Mouse (Mus musculus) frontal cortex, postnatal 10 days (tissue): Measurements from ENCODE around the gene Atp13a1.
A peak's percentile ranks its signal among the peaks of the same experiment; 100 is the strongest.

Experiments
- DNase-seq, 2 experiments: peaks; one replicate each; pipeline ENCODE4 v3.0.0; 2022; ENCODE audit warnings: low spot score in 2 of 2, mixed read lengths in 1 of 2

Atp13a1 gene

DNA sequence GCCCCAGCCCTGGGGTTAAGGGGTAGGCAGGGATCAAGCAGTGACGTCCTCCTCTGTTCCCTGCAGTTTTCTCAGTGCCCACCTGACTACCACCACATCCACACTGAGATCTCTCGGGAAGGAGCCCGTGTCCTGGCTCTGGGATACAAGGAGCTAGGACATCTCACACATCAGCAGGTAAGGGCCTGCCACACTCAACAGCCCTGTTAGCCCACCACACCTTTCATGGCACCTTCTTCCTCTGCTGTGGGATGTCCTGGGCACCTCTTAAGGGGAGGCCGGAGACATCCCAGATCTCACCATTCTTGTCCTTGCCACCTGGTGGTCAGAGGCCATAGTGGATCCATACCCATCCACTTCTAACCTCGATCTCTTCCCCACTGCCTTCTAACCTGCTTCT, 9.0 kb downstream of the Atp13a1 start:
- peak; percentile 3 for DNase-seq

DNA sequence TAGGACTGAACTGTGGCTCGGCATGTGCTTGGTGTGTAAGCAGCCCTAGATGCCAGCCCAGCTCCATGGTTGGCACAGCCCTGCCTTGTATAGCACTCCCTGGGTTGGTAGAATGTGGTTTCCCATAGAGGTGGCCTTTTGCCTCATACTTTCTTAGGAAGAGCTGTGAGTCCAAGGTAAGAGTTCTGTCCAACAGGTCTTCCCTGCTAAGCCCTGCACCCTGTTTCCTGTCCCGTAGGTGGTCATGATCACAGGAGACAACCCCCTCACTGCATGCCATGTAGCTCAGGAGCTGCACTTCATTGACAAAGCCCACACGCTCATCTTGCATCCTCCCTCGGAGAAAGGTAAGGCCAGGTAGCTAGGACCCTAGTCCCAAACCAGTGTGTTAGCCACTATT, 10.8 kb downstream of the Atp13a1 start:
- peak in 1 of 2 experiments; percentile 2 for DNase-seq

DNA sequence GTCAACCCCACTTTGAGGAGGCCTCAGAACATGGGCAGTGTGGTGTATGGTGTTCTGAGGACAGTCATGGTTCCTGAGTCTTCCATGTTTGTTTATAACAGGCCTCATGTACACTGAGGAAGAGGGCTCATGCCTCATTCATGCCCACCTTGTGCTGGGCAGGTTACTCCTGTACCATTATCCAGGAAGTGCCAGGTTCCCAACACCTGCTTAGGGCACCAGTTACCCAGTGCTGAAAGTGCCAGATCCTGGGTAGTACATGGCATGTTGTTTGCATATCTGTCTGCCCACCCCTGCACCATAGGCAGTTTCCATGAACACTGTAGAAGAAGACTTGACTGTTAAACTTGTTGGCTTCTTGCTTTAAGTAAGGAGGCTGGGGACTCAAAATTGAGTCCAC, 11.3 kb downstream of the Atp13a1 start:
- DNase-seq: peak in 1 of 2 experiments; percentile 2

DNA sequence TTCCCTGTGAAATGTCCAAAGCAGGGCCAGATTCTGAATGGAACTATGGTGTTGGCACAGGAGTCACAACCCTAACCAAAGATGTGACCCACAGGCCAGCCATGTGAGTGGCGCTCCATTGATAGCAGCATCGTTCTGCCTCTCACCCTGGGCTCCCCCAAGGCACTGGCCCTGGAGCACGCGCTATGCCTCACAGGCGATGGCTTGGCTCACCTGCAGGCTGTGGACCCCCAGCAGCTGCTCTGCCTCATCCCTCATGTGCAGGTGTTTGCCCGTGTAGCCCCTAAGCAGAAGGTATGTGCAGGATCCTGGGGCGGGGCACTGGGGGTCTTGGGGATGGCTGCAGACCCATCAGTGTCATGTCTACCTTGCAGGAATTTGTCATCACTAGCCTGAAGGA, 12.4 kb downstream of the Atp13a1 start:
- peak in 1 of 2 experiments; percentile 4 for DNase-seq

DNA sequence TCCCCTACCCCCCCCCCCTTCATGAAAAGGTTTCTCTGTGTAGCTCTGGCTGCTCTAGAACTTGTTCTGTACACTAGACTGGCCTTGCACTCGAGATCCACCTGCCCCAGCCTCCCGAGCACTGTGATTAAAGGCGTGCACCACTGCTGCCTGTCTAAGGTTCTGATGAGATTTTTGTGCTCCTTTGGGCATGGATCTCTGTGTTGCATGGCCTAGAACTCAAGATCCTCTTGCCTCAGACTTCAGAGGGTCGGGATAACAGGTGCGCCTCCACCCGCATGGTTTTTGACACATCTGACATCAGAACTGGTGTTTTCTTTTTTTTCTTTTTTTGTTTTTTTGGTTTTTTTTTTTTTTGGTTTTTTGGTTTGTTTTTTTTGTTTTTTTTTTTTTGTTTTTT, 13.6 kb downstream of the Atp13a1 start:
- DNase-seq: peak in 1 of 2 experiments; percentile 2

DNA sequence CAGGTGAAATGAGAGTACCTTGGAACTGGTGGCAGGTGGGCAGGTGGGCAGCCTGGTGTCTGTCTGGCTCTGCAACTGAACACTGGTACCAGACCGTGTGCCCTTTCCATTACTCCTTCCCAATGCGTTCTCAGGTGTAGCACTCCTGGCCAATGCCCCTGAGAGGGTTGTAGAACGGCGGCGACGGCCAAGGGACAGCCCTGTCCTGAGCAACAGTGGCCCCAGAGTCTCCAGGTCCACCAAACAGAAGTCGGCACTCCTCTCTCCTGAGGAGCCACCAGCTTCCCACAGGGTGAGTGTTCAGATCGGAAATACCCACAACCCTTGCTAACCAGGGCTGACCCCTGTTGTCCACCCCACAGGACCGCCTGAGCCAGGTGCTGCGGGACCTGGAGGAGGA, 14.1 kb downstream of the Atp13a1 start:
- DNase-seq: no peak

DNA sequence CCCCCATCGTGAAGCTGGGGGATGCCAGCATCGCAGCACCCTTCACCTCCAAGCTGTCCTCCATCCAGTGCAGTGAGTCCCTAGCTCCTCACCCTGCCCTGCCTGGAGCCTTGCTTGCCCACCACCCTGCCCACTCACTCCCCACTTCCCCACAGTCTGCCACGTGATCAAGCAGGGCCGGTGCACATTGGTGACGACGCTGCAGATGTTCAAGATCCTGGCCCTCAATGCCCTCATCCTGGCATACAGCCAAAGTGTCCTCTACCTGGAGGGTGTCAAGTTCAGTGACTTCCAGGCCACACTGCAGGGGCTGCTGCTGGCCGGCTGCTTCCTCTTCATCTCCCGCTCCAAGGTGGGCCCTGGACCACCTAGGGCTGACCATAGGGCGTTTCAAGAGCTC, 14.5 kb downstream of the Atp13a1 start:
- no peak for DNase-seq

DNA sequence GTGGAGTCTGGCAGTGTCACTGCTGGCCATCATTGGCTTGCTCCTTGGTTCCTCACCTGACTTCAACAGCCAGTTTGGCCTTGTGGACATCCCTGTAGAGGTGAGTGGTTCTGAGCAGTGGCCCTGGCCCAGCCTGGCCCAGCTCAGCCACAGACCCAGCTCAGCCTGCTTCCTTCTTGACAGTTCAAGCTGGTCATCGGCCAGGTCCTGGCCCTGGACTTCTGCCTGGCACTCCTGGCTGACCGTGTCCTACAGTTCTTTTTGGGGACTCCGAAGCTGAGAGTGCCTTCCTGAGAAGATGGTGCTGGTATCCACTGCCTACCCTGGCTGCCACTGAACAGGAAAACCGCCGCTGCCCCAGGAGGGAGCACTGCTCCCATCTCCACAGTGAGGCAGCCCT, 16.3 kb downstream of the Atp13a1 start:
- DNase-seq: no peak

DNA sequence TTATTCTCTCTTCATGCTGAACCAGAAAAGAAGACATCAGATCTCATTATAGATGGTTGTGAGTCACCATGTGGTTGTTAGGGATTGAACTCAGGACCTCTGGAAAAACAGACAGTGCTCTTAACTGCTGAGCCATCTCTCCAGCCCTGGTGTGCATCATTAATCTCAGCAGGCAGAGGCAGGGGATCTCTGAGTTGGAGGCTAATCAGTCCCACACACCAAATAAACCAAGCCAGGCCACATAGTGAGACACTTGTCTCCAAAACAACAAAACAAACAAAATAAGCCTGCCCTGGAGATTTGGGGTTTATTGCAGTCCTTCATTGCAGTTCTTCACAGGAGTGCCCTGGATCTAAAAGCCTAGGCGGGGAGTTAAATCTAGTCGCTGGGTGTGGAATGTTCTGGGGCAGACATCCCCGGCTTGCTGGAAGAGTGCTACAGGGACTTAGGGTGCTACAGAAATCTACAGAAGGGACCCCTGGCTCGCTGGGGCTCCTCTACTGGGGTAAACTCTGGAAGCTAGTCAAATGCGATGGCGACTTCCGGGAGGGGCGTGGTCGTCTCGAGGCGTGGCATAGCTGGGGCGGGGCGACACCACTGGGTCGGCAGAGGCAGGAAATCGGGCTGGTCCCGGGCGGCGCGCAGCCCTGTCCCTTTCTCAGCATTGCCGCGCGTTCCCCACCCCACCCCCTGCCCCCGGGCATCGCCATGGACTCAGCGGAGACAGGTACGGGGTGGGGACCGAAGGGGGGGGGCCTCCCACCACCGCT, 17.3 kb downstream of the Atp13a1 start, which contains the start of gene Gmip:
Gene Gmip, plus strand, starts transcription at position 586 of the 770 bp plus-strand sequence.
- DNase-seq: peak in 1 of 2 experiments; percentile 59

DNA sequence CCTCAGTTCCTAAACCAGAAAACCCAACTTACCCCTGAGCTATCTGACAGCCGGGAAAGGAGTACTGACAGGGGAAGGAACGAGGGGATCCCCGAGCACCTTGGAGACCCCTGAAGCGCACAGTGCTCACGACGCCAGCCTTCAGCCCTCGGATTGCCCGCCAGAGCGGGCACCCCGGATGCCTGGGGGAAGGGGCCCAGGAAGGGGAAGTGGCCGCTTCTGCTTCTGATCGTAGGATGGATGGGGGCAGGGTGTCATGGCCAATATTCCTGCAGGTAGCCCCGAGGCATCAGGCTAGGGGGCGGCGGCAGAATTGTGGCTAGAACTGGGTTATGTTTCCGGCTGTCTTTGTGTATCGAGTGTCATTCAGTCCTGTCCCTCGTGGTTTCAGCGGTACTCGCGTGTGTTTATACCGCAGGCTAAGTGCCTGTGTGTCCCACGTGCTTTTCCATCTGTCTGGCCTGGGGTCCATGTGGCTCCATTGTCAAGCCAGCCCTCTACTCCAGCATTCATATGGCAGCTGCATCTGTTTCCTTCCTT, 18.0 kb downstream of the Atp13a1 start:
- no peak for DNase-seq

DNA sequence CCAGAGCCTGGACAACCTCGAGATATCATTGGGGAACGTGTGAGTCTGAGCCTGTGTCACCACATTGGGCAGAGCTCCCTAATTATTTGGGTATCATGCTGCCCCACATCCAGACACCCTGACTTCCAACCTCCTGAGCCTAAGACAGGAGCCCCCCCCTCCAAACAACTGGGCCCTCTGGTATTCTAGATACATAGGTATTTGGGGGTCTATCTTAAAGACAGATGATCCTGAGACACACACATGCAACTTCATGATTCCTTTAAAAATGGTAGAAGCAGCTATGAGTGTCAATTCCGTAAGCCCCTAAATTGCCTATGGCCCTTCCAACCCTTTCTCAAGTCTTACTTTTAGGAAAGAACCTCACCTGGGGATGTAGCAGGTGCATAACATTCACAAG, 18.9 kb downstream of the Atp13a1 start:
- DNase-seq: no peak

DNA sequence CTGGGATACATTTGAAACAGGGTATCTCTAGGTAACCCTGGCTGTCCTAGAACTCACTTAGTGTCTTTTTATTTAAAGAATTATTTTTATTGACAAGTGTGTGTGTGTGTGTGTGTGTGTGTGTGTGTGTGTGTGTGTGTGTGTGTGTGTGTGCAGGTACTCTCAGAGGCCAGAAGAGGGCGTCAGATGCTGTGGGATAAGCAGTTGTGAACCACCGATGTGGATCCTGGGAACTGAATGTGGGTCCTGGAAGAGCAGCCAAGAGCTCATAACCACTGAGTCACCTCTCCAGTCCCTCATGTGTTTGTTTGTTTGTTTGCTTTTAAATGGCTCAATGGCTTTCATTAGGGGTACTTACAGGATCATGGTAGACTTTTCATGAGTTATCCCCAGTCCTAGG, 23.9 kb downstream of the Atp13a1 start:
- no peak for DNase-seq

DNA sequence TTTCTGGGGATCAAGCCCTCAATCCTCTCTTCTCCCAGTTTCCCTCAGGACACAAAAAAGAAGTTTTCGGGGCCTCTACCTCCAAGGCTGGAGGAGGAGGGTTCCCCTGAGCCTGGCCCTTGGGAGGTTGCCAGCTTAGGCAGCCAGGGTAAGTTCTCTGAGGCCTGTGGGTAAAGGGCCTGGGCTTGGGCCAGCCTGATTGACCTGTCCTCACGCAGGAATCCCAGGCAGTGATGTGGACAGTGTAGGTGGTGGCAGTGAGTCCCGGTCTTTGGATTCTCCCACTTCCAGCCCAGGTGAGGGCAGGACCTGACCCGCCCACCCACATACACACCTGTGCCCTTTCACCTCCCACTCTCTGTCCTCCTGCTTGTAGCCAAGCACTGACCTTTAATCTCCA, 24.4 kb downstream of the Atp13a1 start:
- no peak for DNase-seq

DNA sequence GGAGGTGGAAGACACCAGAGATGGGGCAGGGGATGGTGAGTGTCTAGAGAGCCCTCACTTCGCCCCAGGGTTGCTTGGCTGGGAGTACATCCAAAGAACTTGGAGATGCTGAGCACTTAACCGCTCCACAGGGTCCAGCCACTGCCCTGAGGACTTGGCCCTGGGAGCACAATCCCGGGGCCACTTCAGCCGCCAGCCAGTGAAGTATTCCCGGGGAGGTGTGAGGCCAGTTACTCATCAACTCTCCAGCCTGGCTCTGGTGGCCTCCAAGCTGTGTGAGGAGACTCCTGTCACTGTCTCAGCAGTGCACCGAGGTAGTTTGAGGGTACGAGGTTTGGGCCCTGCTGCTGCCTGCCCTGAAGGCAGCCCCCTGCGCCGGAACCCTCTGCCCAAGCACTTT, 29.5 kb downstream of the Atp13a1 start:
- DNase-seq: no peak

DNA sequence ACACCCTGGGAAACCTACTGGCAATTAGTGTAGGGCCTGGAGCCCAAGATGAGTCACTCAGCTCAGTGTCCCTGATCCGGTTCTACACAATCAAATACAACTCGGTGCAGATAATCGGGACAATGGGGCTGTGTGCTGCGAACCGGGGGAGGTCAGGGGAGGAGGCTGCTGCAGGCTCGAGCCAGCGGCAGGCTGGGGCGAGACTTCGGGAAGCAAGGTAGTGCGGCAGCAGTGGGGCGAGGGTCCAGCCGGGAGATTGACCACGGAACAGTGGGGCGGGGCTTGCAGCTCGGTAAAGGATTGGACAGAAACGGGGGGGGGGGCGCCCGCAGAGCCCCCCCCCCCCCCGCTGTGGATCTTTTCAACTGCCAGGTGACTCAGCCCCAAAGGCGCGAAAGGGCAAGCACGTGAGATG, 31.0 kb downstream of the Atp13a1 start:
- DNase-seq: no peak

DNA sequence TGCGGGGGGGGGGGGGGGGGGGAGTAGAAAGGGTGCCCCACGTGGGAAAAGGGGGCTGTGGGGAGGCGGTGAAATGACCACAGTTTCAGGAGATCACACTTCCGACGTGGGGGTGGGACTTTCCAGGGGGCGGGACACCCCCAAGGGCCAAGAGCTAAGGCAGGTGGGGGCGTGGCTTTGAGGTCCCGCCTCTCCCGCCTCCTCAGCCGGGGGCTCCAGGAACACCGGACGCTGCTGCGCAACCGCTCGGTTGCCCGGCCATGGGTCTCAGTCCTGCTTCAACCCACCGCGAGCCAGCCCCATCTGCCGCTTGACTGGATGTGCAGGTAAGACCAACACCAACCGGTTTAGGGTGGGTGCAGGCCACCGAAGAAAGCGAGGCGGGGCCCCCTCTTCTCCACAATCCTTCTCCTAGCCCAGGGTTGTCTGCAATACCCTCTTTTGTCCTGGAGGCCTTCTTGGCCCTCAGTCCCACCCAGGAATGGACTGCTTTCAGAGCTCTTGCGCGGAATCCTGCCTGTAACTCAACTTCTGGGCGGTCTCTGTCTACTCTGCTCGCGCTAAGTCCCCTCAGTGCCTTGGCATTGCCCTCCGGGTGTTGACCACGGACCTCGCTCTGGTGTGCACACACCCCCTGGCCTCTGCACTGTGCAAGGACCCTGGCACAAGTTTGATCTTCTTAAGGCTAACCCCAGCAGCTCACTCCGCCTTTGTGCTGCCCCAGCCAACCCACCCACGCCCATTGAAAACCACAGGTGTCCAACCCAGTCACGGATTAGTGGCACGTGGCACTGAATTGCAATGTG, 31.6 kb downstream of the Atp13a1 start, which contains the start of gene Lpar2:
Gene Lpar2, plus strand, starts transcription at position 44 of the 806 bp plus-strand sequence.
- DNase-seq: peak in 1 of 2 experiments; percentile 49

DNA sequence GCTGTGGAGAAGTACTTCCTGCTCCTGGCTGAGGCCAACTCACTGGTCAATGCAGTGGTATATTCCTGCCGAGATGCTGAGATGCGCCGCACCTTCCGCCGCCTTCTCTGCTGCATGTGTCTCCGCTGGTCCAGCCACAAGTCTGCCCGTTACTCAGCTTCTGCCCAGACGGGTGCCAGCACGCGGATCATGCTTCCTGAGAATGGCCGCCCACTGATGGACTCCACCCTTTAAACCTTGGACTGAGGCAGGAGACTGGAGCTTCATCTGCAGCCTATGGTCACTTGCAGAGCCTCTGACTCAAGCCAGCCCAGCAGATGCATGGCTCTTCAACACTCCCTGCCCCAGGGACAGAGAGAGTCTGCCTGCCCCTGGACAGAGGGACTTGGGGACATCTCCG, 35.4 kb downstream of the Atp13a1 start:
- DNase-seq: no peak

DNA sequence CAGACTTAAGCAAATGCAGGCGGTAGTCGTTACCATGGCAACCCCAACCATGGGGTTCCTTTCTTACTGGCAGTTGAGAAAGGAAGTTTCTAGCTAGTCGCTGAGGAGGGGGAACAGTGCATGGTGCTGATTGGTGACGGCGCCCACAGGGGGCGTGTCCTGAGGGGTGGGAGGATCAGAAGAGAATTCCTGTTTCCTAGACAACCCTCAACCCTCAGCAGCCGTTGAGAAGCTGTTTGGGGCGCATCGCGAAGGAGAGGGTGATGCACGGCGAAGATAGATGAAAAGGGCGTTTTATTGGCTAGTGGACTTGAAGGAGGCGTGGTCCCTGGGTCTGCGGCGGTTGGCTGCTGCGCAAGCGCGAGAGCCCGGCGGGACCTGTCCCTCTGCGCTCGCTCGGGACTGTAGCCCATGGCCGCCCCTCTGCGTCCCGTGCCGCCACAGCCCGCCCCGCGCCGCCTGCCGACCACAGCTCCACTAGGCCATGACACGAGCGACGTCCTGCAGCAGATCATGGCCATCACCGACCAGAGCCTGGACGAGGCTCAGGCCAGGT, 41.4 kb downstream of the Atp13a1 start, which contains the start of gene Pbx4:
Gene Pbx4, plus strand, starts transcription at position 194 of the 556 bp plus-strand sequence.
- DNase-seq: peak; percentile 94 to 98

DNA sequence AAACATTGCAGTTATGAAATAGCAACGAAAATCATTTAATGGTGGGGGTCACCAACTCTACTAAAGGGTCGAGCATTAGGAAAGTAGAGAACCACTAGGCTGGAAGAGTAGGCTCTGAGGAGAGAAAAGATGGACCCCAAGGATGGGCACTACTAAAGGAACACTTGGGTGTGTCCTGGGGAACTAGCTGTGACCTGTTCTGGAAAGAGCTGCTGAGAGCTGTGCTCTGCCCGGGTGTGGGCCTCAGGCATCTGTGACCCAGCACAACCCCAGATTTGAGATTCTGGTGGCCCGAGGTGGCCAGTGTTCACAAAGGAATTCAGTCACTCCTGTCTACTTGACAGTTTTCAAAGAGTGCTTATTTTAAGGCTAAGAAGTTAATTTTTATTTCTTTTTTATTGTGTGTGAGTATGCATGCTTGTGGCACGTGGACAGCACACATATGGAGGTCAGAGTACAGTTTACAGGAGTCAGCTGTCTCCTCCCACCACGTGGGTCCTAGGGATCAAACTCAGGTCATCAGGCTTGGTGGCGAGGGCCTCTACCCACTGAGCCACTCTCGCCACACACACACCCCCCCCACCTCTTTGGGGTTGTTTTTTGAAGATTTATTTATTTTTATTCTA, 46.2 kb downstream of the Atp13a1 start:
- DNase-seq: no peak

DNA sequence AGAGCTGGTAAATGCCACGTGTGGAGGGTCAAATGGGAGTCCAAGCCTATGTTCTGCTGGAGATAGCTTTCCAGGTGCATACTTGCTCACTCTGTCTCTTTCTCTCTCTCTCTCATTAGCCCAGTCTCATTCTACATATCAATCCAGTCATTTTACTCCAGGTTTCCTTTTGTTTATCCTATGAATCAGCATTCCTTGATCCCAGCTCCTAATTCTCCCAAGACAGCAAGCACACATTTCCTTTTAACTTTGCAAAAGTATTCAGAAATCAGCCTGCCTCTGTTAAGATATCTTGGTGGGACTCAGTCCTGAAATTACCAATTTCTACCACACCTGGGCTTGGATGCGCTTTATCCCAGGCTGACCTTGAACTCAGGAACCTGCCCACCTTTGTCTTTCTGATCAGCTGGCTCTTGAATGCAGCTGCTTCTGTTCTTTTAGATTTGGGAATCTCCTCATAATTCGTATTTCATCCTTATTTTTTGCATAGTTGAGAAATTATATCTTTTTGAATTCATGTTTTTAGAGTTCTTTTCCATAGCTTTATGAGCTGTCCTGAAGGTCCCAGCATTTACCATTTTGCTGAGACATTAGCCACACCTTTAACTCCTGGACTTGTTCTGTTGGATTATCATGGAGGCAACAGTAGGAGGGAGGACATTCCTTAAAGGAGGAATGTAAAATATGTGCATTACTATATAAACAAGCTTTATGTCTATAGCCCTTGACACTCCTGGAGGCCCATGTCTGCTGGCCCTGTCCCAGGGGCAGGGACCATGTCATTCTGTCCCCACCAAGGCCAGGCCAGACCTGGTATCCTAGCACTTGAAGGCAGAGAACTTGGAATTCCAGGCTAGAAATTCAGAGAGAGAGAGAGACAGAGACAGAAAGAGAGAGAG, 56.5 kb downstream of the Atp13a1 start:
- no peak for DNase-seq

DNA sequence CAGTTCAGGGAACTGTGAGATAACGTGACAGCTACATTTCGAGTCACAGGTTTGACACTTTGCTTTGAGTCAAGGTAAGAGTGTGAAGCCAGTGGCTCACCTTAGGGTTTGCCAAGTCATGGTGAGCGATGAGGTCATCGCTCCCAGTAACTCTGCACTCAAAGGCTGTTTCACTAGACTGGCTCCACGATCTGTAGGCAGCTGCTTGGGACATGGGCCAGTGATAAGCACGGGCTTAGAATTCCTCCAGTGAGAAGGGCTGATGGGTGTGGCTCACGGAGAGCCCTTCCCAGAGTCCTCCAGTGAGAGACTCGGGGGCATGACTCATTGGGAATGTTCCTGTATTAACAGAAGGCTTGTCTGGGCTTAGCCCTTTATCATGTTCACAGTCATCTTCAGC, 58.0 kb downstream of the Atp13a1 start:
- DNase-seq: no peak
